Mouse (Mus musculus): ENCODE results near the gene Gm9922.

Gene Gm9922

GRCm38 (mm10) chr14:101729237-101729971 lies at the start of gene Gm9922, which contains the start of gene Lmo7:
Gene Gm9922, minus strand, starts transcription at chr14:101729814.
Gene Lmo7, plus strand, starts transcription at chr14:101729957.
- peak; percentile 5 to 9 for DNase-seq (ENCODE audit: low spot score in 2 of 2)

GRCm38 (mm10) chr14:101778426-101778825 lies 48.8 kb upstream of the Gm9922 start:
- no peak for DNase-seq (ENCODE audit: low spot score in 2 of 2)

- no peak for DNase-seq (ENCODE audit: low spot score in 2 of 2)
Observed at GRCm38 (mm10) chr14:101777129-101777493, 47.5 kb upstream of the Gm9922 start.

- DNase-seq (ENCODE audit: low spot score in 2 of 2): no peak
Observed at GRCm38 (mm10) chr14:101776296-101777128, 46.9 kb upstream of the Gm9922 start.

- no peak for DNase-seq (ENCODE audit: low spot score in 2 of 2)
Observed at GRCm38 (mm10) chr14:101774631-101775030, 45.0 kb upstream of the Gm9922 start.

GRCm38 (mm10) chr14:101771756-101772155 lies 42.1 kb upstream of the Gm9922 start:
- no peak for DNase-seq (ENCODE audit: low spot score in 2 of 2)

GRCm38 (mm10) chr14:101771336-101771735 lies 41.7 kb upstream of the Gm9922 start:
- no peak for DNase-seq (ENCODE audit: low spot score in 2 of 2)

- DNase-seq (ENCODE audit: low spot score in 2 of 2): no peak
Observed at GRCm38 (mm10) chr14:101763762-101764295, 34.2 kb upstream of the Gm9922 start.

- no peak for DNase-seq (ENCODE audit: low spot score in 2 of 2)
Observed at GRCm38 (mm10) chr14:101762267-101762666, 32.7 kb upstream of the Gm9922 start.

GRCm38 (mm10) chr14:101755425-101755824 lies 25.8 kb upstream of the Gm9922 start:
- DNase-seq (ENCODE audit: low spot score in 2 of 2): no peak

GRCm38 (mm10) chr14:101750910-101751309 lies 21.3 kb upstream of the Gm9922 start:
- DNase-seq (ENCODE audit: low spot score in 2 of 2): no peak

- no peak for DNase-seq (ENCODE audit: low spot score in 2 of 2)
Observed at GRCm38 (mm10) chr14:101748436-101748835, 18.8 kb upstream of the Gm9922 start.

- DNase-seq (ENCODE audit: low spot score in 2 of 2): no peak
Observed at GRCm38 (mm10) chr14:101747811-101748210, 18.2 kb upstream of the Gm9922 start.

- DNase-seq (ENCODE audit: low spot score in 2 of 2): no peak
Observed at GRCm38 (mm10) chr14:101746635-101747034, 17.0 kb upstream of the Gm9922 start.

GRCm38 (mm10) chr14:101737501-101737900 lies 7.9 kb upstream of the Gm9922 start:
- DNase-seq (ENCODE audit: low spot score in 2 of 2): no peak

GRCm38 (mm10) chr14:101733542-101734303 lies 4.1 kb upstream of the Gm9922 start:
- no peak for DNase-seq (ENCODE audit: low spot score in 2 of 2)

- no peak for DNase-seq (ENCODE audit: low spot score in 2 of 2)
Observed at GRCm38 (mm10) chr14:101729972-101730692, 518 bp upstream of the Gm9922 start.

- DNase-seq (ENCODE audit: low spot score in 2 of 2): no peak
Observed at GRCm38 (mm10) chr14:101714414-101714813, 15.2 kb downstream of the Gm9922 start.

GRCm38 (mm10) chr14:101707088-101707487 lies 22.5 kb downstream of the Gm9922 start:
- no peak for DNase-seq (ENCODE audit: low spot score in 2 of 2)

GRCm38 (mm10) chr14:101704479-101704878 lies 25.1 kb downstream of the Gm9922 start:
- no peak for DNase-seq (ENCODE audit: low spot score in 2 of 2)

GRCm38 (mm10) chr14:101688406-101688805 lies 41.2 kb downstream of the Gm9922 start:
- DNase-seq (ENCODE audit: low spot score in 2 of 2): no peak
